Mouse (Mus musculus) ES-E14 (cell line): ENCODE data around the gene Cd40.

Experiments
- MAFK ChIP-seq: IDR thresholded peaks from 2 replicates; pipeline ENCODE4 v1.6.1; 2014; ENCODE audit warnings: mild to moderate bottlenecking, low read depth, low read length, inconsistent platforms; ENCODE audit not compliant: insufficient read depth
- ZC3H11A ChIP-seq: IDR thresholded peaks from 2 replicates; pipeline ENCODE4 v1.6.1; 2012; ENCODE audit warnings: low read depth, mild to moderate bottlenecking, inconsistent platforms, low read length, borderline replicate concordance
- ZNF384 ChIP-seq: IDR thresholded peaks from 2 replicates; pipeline ENCODE4 v1.6.1; 2012; ENCODE audit warnings: low read depth, low read length, inconsistent platforms

DNA sequence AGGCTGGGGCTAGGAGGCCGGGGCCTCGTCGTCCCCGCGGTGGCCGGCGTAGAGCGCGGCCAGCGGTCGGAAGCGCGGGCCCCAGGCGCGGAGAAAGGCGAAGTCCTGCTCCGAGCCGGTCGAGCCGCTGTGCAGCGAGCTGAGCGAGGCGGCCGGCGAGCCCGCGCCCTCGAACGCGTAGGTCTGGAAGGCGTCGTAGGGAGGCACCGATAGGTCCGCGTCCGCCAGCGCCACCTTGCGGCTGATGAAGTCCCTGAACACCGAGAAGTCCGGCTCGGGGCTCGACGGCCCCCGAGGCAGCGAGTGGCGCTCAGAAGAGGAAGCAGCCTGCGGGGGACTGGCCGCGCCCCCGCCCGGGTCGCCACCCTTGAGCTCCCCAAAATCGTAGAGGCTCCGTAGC is 56.7 kb downstream of the Cd40 start:
- TF ChIP-seq MAFK, result no peak
- no peak for TF ChIP-seq ZNF384
- peak; percentile 12; the same call in 1 of the 2 replicates for TF ChIP-seq ZC3H11A
